Mouse (Mus musculus) frontal cortex, postnatal 14 days (tissue): Measurements from ENCODE around the gene Lrrc23.
"Not testable (repeated sequence)": the region's sequence is repeated elsewhere in the genome, so short reads cannot be mapped to it uniquely, and the experiment has no call there.

ENCODE experiments used
- DNase-seq, 2 experiments: peaks; one replicate each; pipeline ENCODE4 v3.0.0; 2022; ENCODE audit warnings: low spot score in 2 of 2

The Lrrc23 gene

DNA sequence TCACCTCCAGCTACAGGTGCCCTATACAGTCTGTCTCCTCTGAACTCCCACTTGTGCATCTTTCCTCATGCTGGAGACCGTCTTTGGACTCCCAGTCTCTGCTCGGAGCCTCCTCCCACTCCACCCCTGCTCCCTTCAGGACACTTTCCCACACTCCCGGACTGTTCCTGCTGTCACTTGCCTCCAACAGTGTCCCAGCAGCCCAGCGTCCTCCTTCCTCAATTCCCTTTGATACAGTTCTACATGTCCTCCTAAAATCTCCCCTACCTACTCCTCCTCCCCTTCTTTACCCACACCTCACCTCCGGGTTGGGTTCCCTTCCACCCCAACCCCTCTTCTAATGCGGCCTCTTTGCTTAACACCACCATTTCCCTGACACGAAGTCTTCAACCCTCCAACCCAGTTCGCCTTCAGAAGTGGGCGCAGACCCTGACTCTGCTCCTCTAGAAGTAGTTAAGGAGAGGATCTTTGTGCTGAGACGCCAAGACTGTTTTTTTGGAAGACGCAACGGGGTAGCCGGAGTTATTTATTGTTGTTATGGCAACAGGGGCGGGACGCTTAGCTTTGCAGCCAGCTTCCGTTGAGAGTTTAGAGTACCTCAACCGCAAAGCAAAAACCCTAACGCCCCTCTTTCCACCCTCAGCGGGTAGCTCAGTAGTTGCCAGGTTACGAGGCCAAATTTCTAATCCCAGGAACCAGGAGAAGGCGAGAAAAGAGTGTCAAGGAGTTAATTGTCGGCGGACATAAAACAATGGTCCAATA, at the start of gene Lrrc23:
Gene Lrrc23, minus strand, starts transcription at position 506 of the 762 bp plus-strand sequence.
- DNase-seq: no peak

DNA sequence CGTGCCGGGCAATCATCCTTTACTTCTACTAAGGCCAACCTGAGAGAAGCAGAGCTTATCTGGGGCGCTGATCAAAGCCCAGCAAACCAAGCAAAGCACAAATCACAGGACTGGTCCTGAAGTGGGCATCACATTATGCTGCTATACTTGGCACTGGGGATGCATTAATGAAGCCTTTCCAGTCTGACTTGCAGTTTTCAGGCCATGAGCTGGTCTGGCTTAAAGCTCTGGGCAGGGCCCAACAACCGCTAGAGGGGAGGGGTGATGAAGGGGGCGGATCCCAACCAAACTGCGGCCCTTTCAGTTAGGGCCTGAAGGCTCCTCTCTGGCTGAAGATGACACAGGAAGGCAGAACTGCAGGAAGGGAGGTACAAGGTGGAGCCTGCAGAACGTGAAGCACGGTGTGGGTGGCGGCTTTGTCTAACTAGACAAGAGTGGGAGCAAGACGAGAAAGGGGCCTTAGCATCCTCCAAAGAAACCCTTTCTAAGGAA, 48.6 kb upstream of the Lrrc23 start:
- DNase-seq: no peak

DNA sequence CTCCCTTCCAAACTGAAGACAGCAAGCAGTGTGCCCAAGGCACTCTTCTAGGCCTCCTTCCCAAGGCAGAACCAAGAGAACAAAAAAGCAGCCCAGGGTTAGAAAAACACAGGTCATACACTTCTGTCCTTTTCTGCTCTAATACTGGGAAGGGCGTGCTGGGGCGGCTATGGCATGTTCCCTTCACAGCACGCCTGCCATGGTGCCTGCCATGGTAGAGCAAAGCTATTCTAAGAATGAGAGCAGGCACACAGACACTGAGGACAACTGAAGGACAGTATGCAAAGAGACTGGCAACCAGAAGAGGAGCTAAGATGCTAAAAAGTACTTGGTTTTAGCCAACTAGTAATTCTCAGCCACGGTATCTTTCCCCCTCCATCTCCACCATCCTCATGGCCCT, 42.5 kb upstream of the Lrrc23 start:
- DNase-seq: no peak

DNA sequence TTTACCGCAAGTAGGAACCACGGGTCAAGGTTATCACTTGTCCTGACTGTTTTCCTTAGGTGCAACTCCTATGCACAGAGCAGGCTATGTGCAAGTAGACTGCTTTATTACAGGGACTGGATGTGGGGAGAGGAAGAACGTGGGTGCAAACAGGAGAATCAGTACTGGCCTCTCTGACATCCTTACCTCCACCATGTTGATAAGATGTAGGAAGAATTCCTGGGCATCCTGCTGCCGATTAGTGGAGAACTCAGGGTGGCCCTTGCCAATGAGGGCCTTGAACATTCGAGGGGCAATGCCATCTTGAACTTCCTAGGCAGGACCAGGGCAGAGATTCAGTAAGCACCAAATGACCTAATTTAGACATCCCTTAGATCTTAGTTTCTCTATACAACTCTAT, 41.4 kb upstream of the Lrrc23 start:
- DNase-seq: no peak

DNA sequence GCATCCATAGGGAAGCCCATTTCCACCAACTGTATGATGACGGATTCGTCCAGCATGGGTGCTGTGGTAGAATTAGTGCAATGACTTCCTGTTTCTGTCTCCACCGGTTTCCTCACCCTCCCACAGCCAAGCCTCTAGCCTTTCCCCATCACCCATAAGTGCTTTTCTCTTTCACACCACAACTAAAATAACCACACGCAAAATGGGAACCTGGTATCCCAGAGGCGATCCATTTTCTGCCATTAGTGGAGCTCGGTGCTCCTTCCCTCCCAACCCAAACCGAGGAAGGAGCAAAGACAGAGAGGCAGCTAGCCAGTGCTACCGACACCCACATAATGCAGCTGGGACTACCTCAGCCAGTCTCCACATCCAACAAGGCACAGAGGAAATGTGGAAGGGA, 38.4 kb upstream of the Lrrc23 start:
- DNase-seq: peak in 1 of 2 experiments; percentile 9

DNA sequence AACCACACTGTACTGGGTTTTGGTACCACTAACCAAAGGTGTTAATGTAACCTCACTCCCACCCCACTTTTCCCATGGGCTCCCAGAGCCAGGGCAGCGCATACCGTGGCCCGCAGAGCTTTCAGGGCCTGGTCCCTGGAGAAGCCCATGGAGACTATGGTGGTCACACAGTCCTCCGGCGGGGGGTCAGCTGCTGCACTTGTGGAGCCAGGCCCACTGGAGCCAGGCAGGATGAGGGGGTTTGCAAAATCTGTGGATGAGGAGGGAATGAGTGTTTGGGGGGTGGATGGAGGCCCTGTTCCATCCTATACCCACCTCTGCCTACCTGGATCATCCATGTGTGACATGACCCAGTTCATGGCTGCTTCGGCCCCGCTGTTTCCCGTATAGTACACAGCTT, 38.0 kb upstream of the Lrrc23 start:
- peak in 1 of 2 experiments; percentile 2 for DNase-seq

DNA sequence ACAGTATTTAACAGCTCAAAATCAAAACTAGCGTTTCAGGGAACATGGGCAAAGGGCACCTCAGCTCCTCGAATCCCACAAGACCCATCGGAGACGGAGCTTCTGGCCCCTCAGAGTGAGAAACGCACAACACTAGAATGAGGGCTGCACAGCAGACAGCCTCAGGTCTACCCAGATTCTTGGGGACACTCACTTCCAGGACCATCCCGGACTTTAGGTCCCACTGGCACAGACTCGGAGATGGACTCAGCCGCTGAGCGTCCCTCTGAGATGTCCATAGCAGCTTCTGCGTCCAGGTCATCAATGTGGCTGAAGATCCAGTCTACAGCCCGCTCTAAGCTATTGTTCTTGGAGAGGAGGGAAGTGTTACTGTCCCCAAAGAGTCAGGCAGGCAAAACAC, 37.6 kb upstream of the Lrrc23 start:
- DNase-seq: peak in 1 of 2 experiments; percentile 3

DNA sequence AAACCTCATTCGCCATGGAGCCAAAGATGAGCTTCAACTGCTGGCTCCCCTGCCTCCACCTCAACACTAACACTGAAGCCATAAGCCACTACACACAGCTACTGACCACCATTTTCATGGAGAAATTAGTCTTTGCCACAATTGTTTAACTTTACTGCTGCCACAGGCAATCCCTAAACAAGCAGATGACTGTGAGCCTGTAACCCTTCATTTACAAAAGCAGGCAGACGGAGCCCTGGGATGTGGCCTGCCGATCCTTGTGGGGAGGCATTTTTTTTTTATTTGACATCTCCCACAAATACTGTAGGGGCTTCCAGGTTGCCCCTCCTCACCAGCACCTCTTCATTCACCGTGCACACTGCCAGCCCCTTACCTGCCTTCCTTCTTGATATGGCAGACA, 37.1 kb upstream of the Lrrc23 start:
- no peak for DNase-seq

DNA sequence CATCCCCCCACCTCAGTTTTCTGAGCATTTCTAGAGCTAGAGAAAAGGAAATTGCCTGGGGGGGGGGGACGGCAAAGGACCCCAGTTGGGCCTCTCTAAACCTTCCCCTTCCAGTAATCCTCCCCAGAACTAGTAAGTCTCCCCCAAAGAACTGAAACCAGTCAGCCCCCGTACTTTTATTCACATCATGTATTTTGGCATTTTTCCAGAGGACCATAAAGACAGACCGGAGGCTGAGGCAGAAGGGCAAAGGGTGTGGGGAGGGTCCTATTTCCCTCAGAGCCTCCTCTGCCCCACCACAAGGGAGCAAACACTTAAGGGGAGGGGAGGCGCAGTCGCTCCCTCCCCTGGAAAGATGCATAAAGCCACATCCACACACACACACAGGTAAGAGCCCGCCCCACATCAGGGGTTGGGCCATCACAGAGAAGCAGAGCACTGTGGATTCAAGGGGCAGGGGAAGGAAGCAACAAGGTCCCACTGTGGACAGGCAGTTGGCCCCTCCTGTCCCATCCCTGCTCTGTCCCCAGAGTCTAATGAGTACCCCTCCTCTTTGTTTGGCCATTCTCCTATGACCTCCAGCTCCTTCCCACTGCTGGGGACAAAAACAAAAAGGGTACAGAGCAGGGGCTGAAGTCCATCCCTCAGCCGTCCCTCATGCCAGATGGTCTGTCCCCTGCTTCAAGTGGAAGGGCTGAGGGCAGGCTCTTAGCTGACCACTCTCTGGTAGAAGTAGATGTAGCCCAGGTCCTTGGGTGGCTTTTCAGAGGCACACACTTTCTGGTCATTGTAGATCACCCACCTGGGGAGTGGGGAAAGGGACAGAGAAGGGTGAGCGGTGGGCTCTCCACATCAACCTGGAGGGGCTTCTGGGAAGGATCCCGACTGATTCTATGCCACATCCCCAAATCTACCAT, 35.6 kb upstream of the Lrrc23 start:
- DNase-seq: peak in 1 of 2 experiments; percentile 13

DNA sequence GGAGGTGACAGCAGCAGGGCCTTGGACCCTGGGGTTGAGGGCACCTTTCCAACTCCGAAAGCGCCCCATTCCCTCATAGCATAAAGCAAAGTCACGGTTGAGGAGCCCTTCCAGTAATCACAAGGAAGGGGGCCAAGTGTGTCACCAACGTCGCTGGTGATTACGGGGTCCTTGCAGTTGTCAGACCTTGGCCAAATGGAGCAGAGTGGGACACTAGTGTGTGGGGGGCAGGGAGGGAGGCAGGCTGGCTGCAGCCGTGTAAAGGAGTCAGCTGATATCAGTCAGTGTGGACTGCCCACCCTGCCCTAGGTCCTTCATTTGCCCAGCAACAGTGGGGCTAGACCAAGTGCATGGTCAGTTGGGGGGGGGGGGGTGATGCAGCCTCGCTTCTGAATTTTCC, 34.9 kb upstream of the Lrrc23 start:
- DNase-seq: no peak

DNA sequence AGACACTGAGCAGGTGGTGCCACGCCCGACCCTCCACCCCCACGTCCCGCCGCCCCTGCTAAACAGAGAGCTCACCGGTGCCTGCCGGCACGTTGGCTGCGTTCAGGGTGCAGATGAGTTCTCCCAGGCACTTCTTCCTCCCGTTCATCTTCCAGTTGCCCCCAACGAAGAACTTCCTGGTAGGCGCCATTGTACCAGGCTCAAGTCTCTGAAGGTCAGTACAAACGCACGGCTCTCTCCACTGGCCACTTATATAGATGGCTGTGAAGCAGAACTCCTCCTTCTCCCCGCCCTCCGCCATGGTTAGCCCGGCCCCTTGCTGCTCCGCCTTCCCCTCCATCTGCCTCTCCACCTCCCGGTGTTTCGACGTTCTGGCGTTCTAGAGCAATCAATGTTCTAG, 34.4 kb upstream of the Lrrc23 start, which contains the start of gene Tpi1:
Gene Tpi1, minus strand, starts transcription at position 364 of the 400 bp plus-strand sequence.
- DNase-seq: peak; percentile 82 to 86

DNA sequence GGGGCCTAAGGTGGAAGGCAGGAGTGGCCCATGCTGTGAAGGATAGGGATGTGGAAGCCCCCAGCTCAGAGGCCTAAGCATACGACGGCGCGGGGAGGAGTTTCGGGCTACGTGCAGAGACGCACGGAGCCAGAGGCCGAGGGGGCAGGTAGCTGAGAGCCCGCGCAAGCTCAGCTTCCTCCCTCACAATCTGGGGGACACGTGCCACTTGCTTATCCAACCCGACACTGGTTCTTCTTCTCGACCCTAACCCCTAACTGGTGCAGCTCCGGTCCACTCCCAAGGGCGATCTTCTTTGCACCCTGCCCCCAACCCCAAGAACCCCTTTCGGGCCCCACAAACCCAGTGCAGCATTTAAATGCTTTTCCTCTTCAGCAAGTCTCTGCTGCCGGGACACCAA, 34.0 kb upstream of the Lrrc23 start:
- peak; percentile 64 to 70 for DNase-seq

DNA sequence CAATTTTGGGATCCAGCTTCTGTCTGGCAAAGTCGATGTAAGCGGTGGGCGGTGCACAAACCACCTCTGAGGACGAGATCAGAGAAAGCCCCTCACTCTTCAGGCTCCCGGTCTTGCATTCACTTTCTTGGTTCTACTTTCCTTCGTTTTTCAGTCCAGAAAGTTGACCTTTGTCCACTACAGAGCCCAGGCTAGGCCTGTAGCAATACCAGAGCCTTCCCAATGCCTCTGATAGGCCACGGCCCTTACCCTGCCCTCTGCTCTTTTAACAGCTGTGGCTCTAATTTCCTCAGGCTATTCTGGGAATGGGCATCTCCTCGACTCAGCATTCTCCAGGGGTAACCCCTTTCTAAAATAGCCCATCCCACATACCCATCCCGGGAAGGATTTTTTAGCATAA, 33.3 kb upstream of the Lrrc23 start:
- no peak for DNase-seq

DNA sequence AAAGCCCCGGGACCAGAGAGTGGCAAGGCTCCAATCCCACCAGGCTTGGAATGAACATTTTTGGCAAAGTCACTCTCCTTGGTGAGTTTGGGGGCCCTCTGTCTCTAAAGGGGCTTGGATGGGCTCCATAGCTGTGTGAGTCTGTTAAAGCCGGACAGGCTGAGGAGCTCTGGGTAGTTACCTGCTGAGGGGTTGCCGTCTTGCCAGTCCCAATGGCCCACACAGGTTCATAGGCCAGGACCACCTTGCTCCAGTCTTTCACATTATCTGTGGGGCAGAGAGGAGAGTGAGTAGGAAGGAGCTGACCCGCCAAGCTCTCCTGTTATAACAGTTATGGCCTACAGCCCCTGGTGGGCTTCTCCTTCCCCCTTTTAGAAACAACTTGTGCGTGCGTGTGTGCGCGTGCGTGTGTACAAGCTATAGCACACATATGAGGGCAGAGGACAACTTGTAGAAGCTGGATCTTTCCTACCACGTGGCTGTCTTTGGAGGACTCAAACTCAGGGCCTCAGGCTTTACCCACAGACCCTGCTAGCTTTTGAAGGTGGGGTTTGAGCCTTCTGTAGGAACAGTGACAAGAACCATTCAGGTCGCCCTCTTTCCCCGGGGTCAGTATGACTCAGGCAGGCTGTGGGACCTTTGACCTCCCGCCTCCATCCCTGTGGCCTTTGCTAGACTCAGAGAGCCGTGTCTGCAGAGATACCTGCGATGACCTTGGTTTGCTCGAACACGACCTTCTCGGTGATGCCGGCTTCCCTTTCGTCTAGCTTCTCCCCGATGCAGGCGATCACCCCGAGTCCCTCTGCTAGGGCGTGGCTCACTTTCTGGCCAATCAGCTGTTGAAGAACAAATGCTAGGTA, 32.4 kb upstream of the Lrrc23 start:
- no peak for DNase-seq

DNA sequence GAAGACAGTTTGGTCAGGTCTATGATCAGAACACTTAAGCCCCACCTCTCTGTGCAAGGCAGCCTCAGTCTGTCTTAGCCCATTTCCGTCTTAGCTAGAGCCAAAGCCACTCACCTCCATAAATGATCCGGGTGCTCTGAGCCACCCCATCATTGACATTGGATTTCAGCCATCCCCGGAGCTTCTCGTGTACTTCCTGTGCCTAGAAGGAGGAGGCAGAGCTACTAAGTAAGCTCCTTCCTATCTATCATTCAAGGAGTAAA, 31.8 kb upstream of the Lrrc23 start:
- no peak for DNase-seq

DNA sequence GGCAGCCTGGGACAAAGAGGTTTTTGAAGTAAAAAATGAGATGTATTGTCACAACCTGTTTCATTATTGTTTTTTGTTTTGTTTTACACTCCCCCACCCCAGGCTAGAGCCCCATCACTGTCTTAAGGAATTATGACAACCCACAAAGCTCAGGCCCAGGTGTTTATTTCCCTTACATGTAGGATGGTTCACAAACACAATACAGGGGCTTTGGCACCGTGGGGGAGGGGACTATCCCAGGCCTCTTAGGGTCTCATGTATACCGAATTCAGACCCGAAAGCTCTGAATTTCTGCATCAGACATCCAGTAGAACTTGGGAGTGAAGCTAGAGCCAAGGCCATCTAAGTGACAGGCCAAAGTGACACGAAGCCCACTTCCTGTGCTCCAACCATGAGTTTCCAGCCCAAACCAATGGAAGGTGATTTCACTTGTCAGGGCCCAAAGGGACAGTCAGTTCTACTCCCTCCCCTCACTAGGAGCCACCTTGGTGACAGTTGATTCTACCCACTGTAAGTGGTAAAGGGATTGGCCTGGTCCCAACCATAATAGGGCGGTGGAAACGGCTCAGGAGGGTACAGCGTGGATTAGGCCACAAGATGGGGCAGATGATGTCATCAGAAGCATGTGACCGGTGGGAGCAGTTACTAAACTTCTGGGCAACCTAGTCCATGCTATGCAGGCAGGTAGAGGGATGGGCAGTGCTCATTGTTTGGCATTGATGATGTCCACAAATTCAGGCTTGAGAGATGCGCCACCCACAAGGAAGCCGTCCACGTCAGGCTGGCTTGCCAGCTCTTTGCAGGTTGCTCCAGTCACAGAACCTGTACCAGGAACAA, 31.3 kb upstream of the Lrrc23 start:
- not testable (repeated sequence) for DNase-seq

DNA sequence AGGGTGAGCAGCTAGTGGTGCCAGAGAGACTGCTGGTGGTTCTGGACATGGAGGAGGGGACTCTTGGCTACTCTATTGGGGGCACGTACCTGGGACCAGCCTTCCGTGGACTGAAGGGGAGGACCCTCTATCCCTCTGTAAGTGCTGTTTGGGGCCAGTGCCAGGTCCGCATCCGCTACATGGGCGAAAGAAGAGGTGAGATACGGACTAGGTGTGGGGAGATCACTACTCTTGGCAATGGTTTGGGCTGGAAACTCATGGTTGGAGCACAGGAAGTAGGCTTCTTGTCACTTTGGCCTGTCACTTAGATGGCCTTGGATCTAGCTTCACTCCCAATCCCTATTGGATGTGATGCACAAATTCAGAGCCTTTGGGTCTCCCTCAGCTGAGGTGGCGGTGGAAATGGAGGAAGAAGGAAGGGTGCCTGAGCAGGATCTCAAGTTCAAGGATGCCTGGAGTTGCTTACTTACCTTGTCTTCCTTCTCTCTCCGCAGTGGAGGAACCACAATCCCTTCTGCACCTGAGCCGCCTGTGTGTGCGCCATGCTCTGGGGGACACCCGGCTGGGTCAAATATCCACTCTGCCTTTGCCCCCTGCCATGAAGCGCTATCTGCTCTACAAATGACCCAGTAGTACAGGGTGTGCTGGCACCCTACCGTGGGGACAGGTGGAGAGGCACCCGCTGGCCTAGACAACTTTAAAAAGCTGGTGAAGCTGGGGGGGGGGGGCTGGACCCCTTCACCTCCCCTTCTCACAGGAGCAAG, 30.4 kb upstream of the Lrrc23 start:
- no peak for DNase-seq

DNA sequence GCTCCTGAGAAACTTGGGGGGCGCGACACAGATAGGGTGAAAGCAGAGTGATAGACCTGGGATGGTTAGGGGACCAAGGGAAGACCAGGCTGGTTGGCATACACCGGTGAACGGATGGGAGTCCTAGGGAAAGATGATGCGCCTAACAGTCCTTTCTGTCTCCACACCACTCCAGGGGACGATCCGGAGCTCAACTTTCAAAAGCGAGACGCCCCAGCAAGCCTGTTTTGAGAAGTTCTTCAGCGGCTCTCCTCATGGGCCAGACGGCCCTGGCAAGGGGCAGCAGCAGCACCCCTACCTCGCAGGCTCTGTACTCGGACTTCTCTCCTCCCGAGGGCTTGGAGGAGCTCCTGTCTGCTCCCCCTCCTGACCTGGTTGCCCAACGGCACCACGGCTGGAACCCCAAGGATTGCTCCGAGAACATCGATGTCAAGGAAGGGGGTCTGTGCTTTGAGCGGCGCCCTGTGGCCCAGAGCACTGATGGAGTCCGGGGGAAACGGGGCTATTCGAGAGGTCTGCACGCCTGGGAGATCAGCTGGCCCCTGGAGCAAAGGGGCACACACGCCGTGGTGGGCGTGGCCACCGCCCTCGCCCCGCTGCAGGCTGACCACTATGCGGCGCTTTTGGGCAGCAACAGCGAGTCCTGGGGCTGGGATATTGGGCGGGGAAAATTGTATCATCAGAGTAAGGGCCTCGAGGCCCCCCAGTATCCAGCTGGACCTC, 29.7 kb upstream of the Lrrc23 start:
- DNase-seq: peak; percentile 64 to 68

DNA sequence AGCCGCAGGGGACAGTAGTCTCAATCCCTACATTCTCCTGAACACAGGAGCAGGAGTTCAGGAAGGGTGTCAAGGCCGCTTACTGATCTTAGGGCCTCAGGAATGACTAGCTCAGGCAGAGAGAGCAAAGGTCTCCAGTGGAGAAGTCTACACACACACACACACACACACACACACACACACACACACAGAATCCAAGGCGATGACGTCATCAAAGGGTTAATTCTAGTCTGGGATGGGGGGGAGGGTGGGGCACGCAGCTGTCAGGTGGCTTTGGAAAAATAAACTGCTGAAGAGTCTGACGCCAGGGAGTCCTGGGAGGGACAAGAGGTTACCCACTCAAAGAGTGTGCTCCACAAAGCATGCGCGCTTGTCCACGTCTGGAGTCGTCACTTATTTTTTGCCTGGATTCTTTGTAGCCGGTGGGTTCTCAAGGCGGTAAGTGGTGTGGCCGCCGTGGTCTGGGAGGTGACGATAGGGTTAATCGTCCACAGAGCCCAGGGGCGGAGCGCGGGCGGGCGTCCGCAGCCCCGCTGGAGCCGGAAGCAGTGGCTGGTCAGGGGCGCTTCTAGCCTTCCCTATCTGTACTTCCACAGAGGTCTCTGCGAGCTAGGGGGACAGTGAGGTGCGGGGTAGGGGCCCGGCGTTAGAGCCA, 29.0 kb upstream of the Lrrc23 start, which contains the start of gene Spsb2:
Gene Spsb2, plus strand, starts transcription at position 304 of the 655 bp plus-strand sequence.
- DNase-seq: no peak
